9 mouse cellular contexts compared by ENCODE assay signal in the genomic region with DNA sequence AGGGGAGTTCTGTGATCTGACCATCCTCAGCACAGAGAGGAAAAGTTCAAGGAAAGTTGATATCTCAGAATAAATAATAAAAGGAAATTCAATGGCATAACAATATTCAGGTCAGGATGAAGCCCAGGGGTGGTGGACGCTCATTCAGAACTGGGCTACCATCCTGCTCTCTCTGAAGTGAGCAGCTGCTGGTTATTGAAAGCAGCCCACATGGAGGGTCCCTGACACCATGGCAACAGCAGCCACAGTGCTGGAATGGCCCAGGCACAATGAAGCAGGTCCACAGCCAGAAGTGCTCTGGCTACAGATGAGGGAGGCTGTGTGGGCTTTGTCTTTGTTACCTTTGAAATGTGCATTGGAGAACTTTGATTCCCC. TPM values are rescaled to one million over a fixed set of nuclear protein-coding genes. Genes with fewer than 3 reads are reported as not detected.
DNase-seq lines count a peak whose midpoint lies in the region; ATAC-seq and TF ChIP-seq lines count a peak whose summit lies in the region.
"Had no signal": no experiment of that assay in that cellular context is flagged by ENCODE, and none has a peak within 500 bp of the region (broad histone marks: within the 10 kb centered on the region; RNA-seq: fewer than 3 reads in every experiment).

No protein-coding gene starts in this region.

- H3K4me3 ChIP-seq in lung, embryonic 15.5 days, result no peak overlapping the region
- H3K4me3 ChIP-seq in forebrain, embryonic 15.5 days, result no peak overlapping the region
- H3K4me3 ChIP-seq in limb, embryonic 14.5 days (replicated peaks; ENCODE audit: low read length), result no peak overlapping the region
- H3K4me3 ChIP-seq in stomach, embryonic 15.5 days (replicated peaks), result no peak overlapping the region
- H3K4me3 ChIP-seq: myocyte had no signal

- peaks cover 15% of the 10 kb centered on the region for H3K4me1 ChIP-seq in lung, embryonic 15.5 days
- H3K4me1 ChIP-seq in forebrain, embryonic 15.5 days, result peaks cover 22% of the 10 kb centered on the region
- H3K4me1 ChIP-seq in limb, embryonic 14.5 days (ENCODE audit: control insufficient read depth, insufficient read depth, low read length), result peaks cover 25% of the 10 kb centered on the region
- peaks cover 6% of the 10 kb centered on the region for H3K4me1 ChIP-seq in stomach, embryonic 15.5 days

- no peak for DNase-seq in lung, postnatal 10 days
- peak; percentile 15 for DNase-seq in limb, embryonic 14.5 days (ENCODE audit: low spot score)
- DNase-seq in B cell, adult 2 months, result no peak
- no peak for DNase-seq in spleen, adult 12 weeks (ENCODE audit: low spot score)

- no peak for TF ChIP-seq POLR2A in limb, embryonic 14.5 days (IDR thresholded peaks at IDR 0.05; ENCODE audit: borderline replicate concordance, extremely low read depth, insufficient read depth, insufficient read length)

- 0 out of 2 replicates have a peak overlapping the region, but pooled peaks have one; percentile 34 for H3K27ac ChIP-seq in lung, embryonic 15.5 days
- peak overlapping the region; percentile 39 for H3K27ac ChIP-seq in forebrain, embryonic 15.5 days (replicated peaks)
- peak overlapping the region; percentile 34 for H3K27ac ChIP-seq in limb, embryonic 14.5 days (replicated peaks; ENCODE audit: low read depth, low read length)
- peak overlapping the region; percentile 59; the same call in 1 of the 2 replicates for H3K27ac ChIP-seq in stomach, embryonic 15.5 days

- H3K36me3 ChIP-seq in lung, embryonic 15.5 days, result no peaks in the 10 kb centered on the region
- H3K36me3 ChIP-seq in forebrain, embryonic 15.5 days, result no peaks in the 10 kb centered on the region
- no peaks in the 10 kb centered on the region for H3K36me3 ChIP-seq in limb, embryonic 14.5 days (ENCODE audit: control insufficient read depth, insufficient read depth, low read length)
- H3K36me3 ChIP-seq in stomach, embryonic 15.5 days, result no peaks in the 10 kb centered on the region

- H3K9me3 ChIP-seq in lung, embryonic 15.5 days, result no peaks in the 10 kb centered on the region
- H3K9me3 ChIP-seq in forebrain, embryonic 15.5 days, result no peaks in the 10 kb centered on the region
- H3K9me3 ChIP-seq in limb, embryonic 14.5 days (ENCODE audit: control insufficient read depth, low read length), result no peaks in the 10 kb centered on the region
- no peaks in the 10 kb centered on the region for H3K9me3 ChIP-seq in stomach, embryonic 15.5 days

- H3K27me3 ChIP-seq in lung, embryonic 15.5 days, result no peaks in the 10 kb centered on the region
- no peaks in the 10 kb centered on the region for H3K27me3 ChIP-seq in forebrain, embryonic 15.5 days
- no peaks in the 10 kb centered on the region for H3K27me3 ChIP-seq in limb, embryonic 14.5 days (ENCODE audit: control insufficient read depth, insufficient read depth, low read length)
- H3K27me3 ChIP-seq in stomach, embryonic 15.5 days (replicated peaks), result no peaks in the 10 kb centered on the region

- no peak for ATAC-seq in lung, embryonic 15.5 days (ENCODE audit: borderline replicate concordance, extremely low read depth, low FRiP score, low TSS enrichment)
- peak; percentile 97 for ATAC-seq in forebrain, embryonic 15.5 days (replicated peaks)
- ATAC-seq in limb, embryonic 14.5 days (ENCODE audit: low FRiP score, low read depth), result peak; percentile 32; the same call in 1 of the 2 replicates
- no peak for ATAC-seq in stomach, embryonic 15.5 days (ENCODE audit: insufficient read depth, low FRiP score, low read depth)
- no peak for ATAC-seq in granulocyte monocyte progenitor cell, adult 5-6 weeks (replicated peaks; ENCODE audit: poor library complexity, severe bottlenecking)

- H3K4me2 ChIP-seq in lung, embryonic 15.5 days, result no peak overlapping the region
- H3K4me2 ChIP-seq in forebrain, embryonic 15.5 days (replicated peaks), result no peak overlapping the region
- H3K4me2 ChIP-seq in limb, embryonic 14.5 days (replicated peaks; ENCODE audit: low read depth, low read length, severe bottlenecking), result no peak overlapping the region
- no peak overlapping the region for H3K4me2 ChIP-seq in stomach, embryonic 15.5 days

- 54% methylated on average over 1 of the region's 1 CpGs for WGBS in lung, embryonic 15.5 days
- 0% methylated on average over 1 of the region's 1 CpGs for WGBS in forebrain, embryonic 15.5 days
- WGBS in limb, embryonic 14.5 days, result 17% methylated on average over 1 of the region's 1 CpGs
- WGBS in stomach, embryonic 15.5 days, result 43% methylated on average over 1 of the region's 1 CpGs

- no peak overlapping the region for H3K9ac ChIP-seq in lung, embryonic 15.5 days
- no peak overlapping the region for H3K9ac ChIP-seq in forebrain, embryonic 15.5 days (replicated peaks)
- H3K9ac ChIP-seq in limb, embryonic 14.5 days (ENCODE audit: low read depth, low read length, severe bottlenecking), result no peak overlapping the region
- H3K9ac ChIP-seq in stomach, embryonic 15.5 days, result no peak overlapping the region

RNA-seq across cellular contexts. Expression of a gene that starts 6.4 kb away (rescaled TPM):
- polyA plus RNA-seq in lung, embryonic 15.5 days (2015; fragmentation: Nextera tagmentation; extraction: Ambion mirVana), result 9.5 and 11.2 TPM in 2 replicates
- polyA plus RNA-seq in forebrain, embryonic 15.5 days (2015; fragmentation: Nextera tagmentation; extraction: Ambion mirVana), result 17.0 and 21.2 TPM in 2 replicates
- polyA plus RNA-seq in limb, embryonic 14.5 days (2012; rRNA removed), result 15.9 and 21.4 TPM in 2 replicates
- 12.1 and 15.4 TPM in 2 replicates for polyA plus RNA-seq in limb, embryonic 14.5 days (2014; fragmentation: Nextera tagmentation; extraction: Ambion mirVana)
- polyA plus RNA-seq in stomach, embryonic 15.5 days (2015; fragmentation: Nextera tagmentation; extraction: Ambion mirVana), result 12.4 and 12.7 TPM in 2 replicates
- total RNA-seq in granulocyte monocyte progenitor cell, adult 5-6 weeks (2014; fragmentation: Nextera tagmentation), result 4.4 and 9.1 TPM in 2 replicates
- 2.6 and 2.8 TPM in 2 replicates for total RNA-seq in granulocyte monocyte progenitor cell, adult 5-6 weeks (2017)

Comparison
In these comparisons a context has a peak if more than half of its experiments do, and no peak if none do; other contexts are left out.
1. ATAC-seq: peak in forebrain, embryonic 15.5 days (single experiment) and limb, embryonic 14.5 days (single experiment); none in lung, embryonic 15.5 days (single experiment), stomach, embryonic 15.5 days (single experiment) and granulocyte monocyte progenitor cell, adult 5-6 weeks (single experiment).
2. Peak in every context shown above with its lines, with median percentiles within 50 percentile points of each other: H3K27ac ChIP-seq.